Mouse (Mus musculus): Measurements from ENCODE around the gene Kbtbd2. TPM values are rescaled to one million over a fixed set of nuclear protein-coding genes. Genes with fewer than 3 reads are reported as not detected.

Kbtbd2 gene
- polyA plus RNA-seq, 1 experiment from 2014 or later: 27.7 TPM

DNA sequence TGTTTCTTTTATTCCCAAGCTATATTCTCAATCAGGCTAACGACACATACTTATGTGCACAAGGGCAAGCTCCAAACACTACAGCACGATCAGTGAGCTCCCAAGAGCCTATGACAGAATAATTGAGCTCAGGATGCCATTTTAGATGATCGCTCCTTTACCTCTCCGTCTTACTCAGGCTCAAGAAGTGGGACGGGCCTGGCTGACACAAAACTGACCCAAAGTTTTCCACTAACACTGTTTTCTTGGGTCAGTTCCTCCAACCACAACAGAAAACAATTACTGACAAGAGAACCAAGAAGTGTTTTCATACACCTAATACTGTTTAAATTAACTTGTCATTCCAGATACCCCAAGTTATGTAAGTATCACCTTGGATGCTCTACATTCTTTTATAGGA is 2.8 kb downstream of the Kbtbd2 start:
- POLR2A ChIA-PET: no interaction called here
- H3K27me3 ChIP-seq: no peaks in the 10 kb centered on the region
- in situ Hi-C loops (cut with MboI; ENCODE audit: low pct_unique_long_range_greater_than_20kb): no loop called here
- TF ChIP-seq CTCF (IDR thresholded peaks at IDR 0.05): no peak
- CTCF ChIA-PET: interaction anchor here (2.1 kb wide), 1 partner anchor 14 kb away, joined by 6 read pairs; no protein-coding TSS in a partner anchor
- DNase-seq (ENCODE audit: low read depth, low spot score) (no peak), ATAC-seq (no peak)

DNA sequence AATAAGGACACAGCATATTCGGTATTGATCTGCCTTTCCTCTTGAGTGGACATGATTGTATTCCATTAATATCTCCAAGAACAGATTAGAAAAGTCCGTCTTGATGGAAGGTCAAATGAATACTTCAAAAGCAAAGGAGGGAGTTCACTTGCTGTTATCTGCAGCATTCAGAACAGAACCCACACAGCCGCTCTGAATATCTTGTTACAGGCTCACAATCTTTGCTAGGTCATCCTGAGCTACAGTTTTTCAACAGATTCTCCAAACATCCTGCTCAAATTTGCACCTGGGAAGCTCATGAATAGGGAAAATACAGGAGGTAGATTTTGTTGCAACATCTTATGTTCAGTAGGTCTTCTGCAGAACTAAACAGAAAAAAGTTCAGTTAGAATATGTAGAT is 8.3 kb downstream of the Kbtbd2 start:
- no peak for ATAC-seq
- in situ Hi-C loops (cut with MboI; ENCODE audit: low pct_unique_long_range_greater_than_20kb): no loop called here
- CTCF ChIA-PET: no interaction called here
- H3K27me3 ChIP-seq: no peaks in the 10 kb centered on the region
- POLR2A ChIA-PET: no interaction called here
- no peak for TF ChIP-seq CTCF (IDR thresholded peaks at IDR 0.05)
- DNase-seq (ENCODE audit: low read depth, low spot score): no peak

DNA sequence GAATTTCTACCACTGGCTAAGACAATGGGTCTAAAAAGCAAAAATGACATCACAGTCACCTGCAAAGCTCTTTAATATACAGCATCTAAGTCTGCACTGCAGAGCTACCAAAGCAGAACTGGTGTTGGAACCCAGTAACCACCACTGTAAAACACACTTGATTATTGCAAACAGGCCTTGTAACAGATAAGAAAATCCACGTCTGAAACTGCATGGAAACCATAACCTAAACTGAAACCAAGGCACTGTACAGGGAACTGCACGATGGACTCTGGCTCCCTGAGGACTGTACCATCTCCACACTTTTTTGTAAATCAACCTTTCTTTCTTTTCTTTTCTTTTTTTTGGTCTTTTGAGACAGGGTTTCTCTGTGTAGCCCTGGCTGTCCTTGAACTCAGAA is 9.9 kb downstream of the Kbtbd2 start:
- H3K27me3 ChIP-seq: no peaks in the 10 kb centered on the region
- ChIA-PET CTCF (no interaction called here), POLR2A (no interaction called here)
- no peak for TF ChIP-seq CTCF (IDR thresholded peaks at IDR 0.05)
- ATAC-seq (no peak), DNase-seq (ENCODE audit: low read depth, low spot score) (no peak)
- in situ Hi-C loops (cut with MboI; ENCODE audit: low pct_unique_long_range_greater_than_20kb): no loop called here

DNA sequence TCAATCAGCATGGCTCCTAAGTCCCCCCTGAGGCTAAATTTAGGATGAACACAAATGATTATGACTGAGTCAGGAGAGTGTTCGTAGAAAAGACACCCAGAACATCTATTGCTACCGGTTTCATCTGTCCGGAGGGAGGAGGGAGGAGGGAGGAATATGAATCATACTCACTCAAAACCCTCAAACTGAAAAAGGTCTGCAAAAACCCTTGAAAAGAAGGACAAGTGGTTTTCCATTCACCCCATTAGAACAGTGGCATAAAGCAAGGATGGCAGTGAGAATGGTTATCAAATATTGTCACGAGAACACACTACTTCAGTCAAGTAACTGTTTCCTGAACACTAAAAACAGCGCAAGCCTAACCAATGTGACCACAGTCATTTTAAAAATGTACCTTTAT is 12.5 kb downstream of the Kbtbd2 start:
- H3K27me3 ChIP-seq: no peaks in the 10 kb centered on the region
- ChIA-PET CTCF (no interaction called here), POLR2A (no interaction called here)
- DNase-seq (ENCODE audit: low read depth, low spot score) (no peak), ATAC-seq (no peak)
- in situ Hi-C loops (cut with MboI; ENCODE audit: low pct_unique_long_range_greater_than_20kb): no loop called here
- no peak for TF ChIP-seq CTCF (IDR thresholded peaks at IDR 0.05)

DNA sequence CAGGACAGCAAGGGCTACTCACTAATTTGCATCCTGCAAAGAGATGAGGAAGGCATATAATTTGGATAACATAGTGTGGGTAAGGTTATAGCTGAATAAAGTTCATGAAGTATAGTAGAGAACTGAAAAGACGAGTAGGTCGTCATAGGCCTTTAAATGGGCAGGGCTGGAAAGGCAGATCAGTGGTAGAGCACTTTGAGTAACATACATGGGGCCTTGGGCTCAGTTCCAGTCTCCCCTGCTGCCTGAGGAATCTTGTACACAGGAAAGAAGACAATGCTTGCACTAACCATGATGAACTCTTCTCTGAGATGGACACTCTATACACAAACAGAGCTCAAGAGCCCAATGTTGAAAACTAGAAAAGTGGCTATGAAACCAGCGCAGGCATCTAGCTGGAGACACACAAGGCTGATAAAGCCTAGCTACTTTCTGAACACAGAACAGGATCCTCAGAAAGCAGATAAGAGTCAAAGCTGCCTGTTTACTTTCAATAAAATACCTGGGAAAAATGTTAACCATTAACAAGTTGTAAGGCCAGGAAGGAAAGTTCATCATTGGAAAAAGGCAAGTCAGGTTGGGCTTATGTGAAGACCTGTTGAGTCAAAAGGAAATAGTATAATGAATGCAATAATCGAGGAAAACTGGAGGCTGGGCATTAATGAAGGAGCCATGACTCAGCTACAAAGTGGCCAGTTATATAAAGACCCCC is 13.9 kb downstream of the Kbtbd2 start:
- DNase-seq (ENCODE audit: low read depth, low spot score) (no peak), ATAC-seq (no peak)
- ChIA-PET CTCF (interaction anchor here (1.6 kb wide), 1 partner anchor 13 kb away, joined by 4 read pairs; no protein-coding TSS in a partner anchor), POLR2A (interaction anchor here (1.4 kb wide), 1 partner anchor 18 kb away, joined by 5 read pairs; no protein-coding TSS in a partner anchor)
- in situ Hi-C loops (cut with MboI; ENCODE audit: low pct_unique_long_range_greater_than_20kb): no loop called here
- no peaks in the 10 kb centered on the region for H3K27me3 ChIP-seq
- no peak for TF ChIP-seq CTCF (IDR thresholded peaks at IDR 0.05)

DNA sequence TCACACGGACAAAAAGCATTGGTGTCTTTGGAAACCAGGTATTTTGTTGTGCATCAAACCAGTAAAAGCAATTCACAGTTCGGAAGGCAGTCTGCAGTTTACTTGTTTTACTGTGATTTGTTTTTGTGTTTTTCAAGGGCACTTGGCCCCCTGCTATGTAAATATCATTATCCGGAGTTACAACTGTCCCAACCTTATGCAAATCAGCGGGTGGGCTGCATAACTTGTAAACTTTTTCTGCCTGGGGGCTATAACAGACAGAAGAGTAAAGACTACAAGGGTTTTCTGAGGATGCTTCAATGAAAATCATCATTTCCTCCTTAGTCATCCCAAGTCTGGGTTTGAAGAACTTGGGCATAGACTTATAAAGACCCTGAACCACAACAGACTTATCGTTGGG is 18.0 kb downstream of the Kbtbd2 start:
- ChIA-PET POLR2A (no interaction called here), CTCF (interaction anchor here (1.6 kb wide), 1 partner anchor 9 kb away, joined by 4 read pairs; no protein-coding TSS in a partner anchor)
- DNase-seq (ENCODE audit: low read depth, low spot score) (no peak), ATAC-seq (no peak)
- no peaks in the 10 kb centered on the region for H3K27me3 ChIP-seq
- TF ChIP-seq CTCF (IDR thresholded peaks at IDR 0.05): no peak
- in situ Hi-C loops (cut with MboI; ENCODE audit: low pct_unique_long_range_greater_than_20kb): no loop called here

DNA sequence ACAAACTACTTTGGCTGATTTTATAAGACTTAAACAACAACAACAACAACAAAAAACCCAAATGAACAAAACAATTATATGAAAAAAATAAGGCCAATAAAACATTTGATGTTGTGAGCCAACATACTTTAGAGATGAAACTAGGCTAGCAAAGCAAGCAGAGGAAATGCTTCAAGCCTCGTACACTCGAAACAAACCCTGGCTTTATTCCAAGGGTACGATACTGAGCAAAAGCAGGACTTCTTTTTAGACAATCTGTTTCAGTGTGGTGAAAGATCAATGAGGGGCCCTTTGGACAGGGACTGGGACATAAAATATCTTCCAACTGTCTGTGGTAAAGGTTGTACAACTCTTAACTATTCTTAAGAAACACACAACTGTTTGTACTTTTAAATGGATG is 21.8 kb downstream of the Kbtbd2 start:
- ChIA-PET CTCF (no interaction called here), POLR2A (no interaction called here)
- no peaks in the 10 kb centered on the region for H3K27me3 ChIP-seq
- ATAC-seq (no peak), DNase-seq (ENCODE audit: low read depth, low spot score) (no peak)
- TF ChIP-seq CTCF (IDR thresholded peaks at IDR 0.05): no peak
- in situ Hi-C loops (cut with MboI; ENCODE audit: low pct_unique_long_range_greater_than_20kb): no loop called here

DNA sequence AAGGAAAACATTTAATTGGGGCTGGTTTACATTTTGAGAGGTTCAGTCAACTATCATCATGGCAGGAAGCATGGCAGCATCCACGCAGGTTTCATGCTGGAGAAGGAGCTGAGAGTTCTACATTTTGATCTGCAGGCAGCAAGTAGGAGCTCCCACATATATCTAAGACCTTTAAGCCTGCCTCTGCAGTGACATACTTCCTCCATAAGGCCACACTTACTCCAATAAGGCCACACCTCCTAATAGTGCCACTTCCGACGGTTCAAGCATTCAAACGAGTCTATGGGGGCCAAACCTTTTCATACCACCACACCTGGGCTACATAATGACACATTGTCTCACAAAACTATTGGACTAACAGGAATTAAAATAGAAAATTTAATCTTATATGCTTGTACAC is 31.9 kb downstream of the Kbtbd2 start:
- H3K27me3 ChIP-seq: no peaks in the 10 kb centered on the region
- DNase-seq (ENCODE audit: low read depth, low spot score): no peak
- in situ Hi-C loops (cut with MboI; ENCODE audit: low pct_unique_long_range_greater_than_20kb): no loop called here
- POLR2A ChIA-PET: interaction anchor here (0.8 to 1.0 kb wide), 3 partner anchors 10 to 18 kb away, joined by 3 to 6 read pairs (median 5); no protein-coding TSS in a partner anchor
- CTCF ChIA-PET: no interaction called here
- no peak for TF ChIP-seq CTCF (IDR thresholded peaks at IDR 0.05)
- no peak for ATAC-seq

DNA sequence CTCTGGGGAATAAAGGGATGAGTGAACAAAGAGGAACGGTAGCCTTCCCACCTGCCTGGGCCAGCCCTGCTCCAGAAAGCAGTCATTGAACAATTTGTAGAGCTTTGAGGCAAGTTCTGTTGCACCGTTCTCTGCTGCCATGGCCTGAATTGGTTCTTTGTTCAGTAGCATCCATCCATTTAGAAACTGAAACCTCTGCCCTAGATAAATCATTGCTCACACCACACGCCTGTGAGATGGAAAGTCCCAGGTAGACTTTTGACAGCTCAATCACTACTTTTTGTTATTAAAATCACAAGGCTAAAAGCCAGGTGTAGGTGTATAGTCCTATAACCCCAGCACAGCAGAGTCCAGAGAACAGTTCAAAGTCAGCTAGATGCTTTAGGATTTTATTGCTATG is 32.3 kb downstream of the Kbtbd2 start:
- POLR2A ChIA-PET: interaction anchor here (0.8 to 1.0 kb wide), 3 partner anchors 10 to 19 kb away, joined by 3 to 6 read pairs (median 5); no protein-coding TSS in a partner anchor
- H3K27me3 ChIP-seq: no peaks in the 10 kb centered on the region
- CTCF ChIA-PET: interaction anchor here (1.0 kb wide), 1 partner anchor 11 kb away, joined by 4 read pairs; no protein-coding TSS in a partner anchor
- ATAC-seq (no peak), DNase-seq (ENCODE audit: low read depth, low spot score) (no peak)
- in situ Hi-C loops (cut with MboI; ENCODE audit: low pct_unique_long_range_greater_than_20kb): no loop called here
- no peak for TF ChIP-seq CTCF (IDR thresholded peaks at IDR 0.05)

DNA sequence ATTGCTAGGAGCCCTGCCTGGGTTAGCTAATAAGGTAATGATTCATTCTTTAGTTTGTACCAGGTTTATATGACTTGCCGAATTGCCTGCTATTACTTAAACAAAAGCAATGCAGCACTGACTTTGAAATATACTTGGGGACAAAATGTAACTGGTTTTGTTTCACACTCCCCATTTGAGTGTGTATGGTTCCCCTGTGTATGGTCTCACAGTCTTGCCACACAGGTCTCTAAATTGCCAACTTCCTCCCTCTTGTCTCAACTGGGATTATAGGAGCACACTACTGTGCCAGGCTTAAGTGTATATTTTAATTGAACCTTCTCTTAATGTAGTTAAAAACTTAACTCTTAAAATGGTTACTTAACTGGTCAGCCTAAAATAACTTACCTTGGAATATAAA is 38.3 kb downstream of the Kbtbd2 start:
- POLR2A ChIA-PET: interaction anchor here (1.4 kb wide), 1 partner anchor 14 kb away, joined by 3 read pairs; no protein-coding TSS in a partner anchor
- H3K27me3 ChIP-seq: no peaks in the 10 kb centered on the region
- ATAC-seq (no peak), DNase-seq (ENCODE audit: low read depth, low spot score) (no peak)
- no peak for TF ChIP-seq CTCF (IDR thresholded peaks at IDR 0.05)
- in situ Hi-C loops (cut with MboI; ENCODE audit: low pct_unique_long_range_greater_than_20kb): no loop called here
- CTCF ChIA-PET: no interaction called here

DNA sequence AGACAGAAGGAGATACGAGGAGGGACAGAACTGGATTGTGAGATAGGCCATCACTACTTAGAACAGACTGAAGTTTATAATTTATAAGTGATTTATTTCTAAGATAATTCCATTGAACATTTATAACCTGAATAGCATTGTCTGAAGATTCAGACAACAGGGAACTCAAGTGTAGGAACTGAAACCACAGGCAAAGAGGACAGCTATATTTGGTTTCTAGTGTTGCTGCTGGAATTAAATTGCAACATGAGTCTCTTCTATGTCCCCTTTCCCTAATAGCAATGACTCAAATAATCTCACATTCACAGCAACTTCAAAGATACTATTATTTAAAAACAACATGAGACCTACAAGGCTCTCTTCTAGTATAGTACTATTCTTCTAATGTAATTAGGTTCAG is 41.5 kb downstream of the Kbtbd2 start:
- ChIA-PET POLR2A (no interaction called here), CTCF (interaction anchor here (1.1 kb wide), 1 partner anchor 26 kb away, joined by 3 read pairs; no protein-coding TSS in a partner anchor)
- no peak for TF ChIP-seq CTCF (IDR thresholded peaks at IDR 0.05)
- no peak for ATAC-seq
- DNase-seq (ENCODE audit: low read depth, low spot score): no peak
- in situ Hi-C loops (cut with MboI; ENCODE audit: low pct_unique_long_range_greater_than_20kb): no loop called here
- no peaks in the 10 kb centered on the region for H3K27me3 ChIP-seq

Data from Patski (cell line).